Mouse (Mus musculus): ENCODE data around the gene Rpl11.
A peak's percentile ranks its signal among the peaks of the same experiment; 100 is the strongest.
"Not testable (repeated sequence)": the region's sequence is repeated elsewhere in the genome, so short reads cannot be mapped to it uniquely, and the experiment has no call there.

Gene Rpl11

GRCm38 (mm10) chr4:136053247-136053596 is at the start of gene Rpl11:
Gene Rpl11 (minus strand): TSS chr4:136053428.
- DNase-seq (ENCODE audit: low spot score in 2 of 2): peak; percentile 89 to 93

GRCm38 (mm10) chr4:136101753-136102152 is 48.5 kb upstream of the Rpl11 start:
- not testable (repeated sequence) for DNase-seq (ENCODE audit: low spot score in 2 of 2)

- DNase-seq (ENCODE audit: low spot score in 2 of 2): no peak
These were observed 47.3 kb upstream of the Rpl11 start for GRCm38 (mm10) chr4:136100396-136101070.

GRCm38 (mm10) chr4:136098446-136098845 is 45.2 kb upstream of the Rpl11 start:
- no peak for DNase-seq (ENCODE audit: low spot score in 2 of 2)

GRCm38 (mm10) chr4:136096446-136097113 is 43.4 kb upstream of the Rpl11 start:
- no peak for DNase-seq (ENCODE audit: low spot score in 2 of 2)

DNA sequence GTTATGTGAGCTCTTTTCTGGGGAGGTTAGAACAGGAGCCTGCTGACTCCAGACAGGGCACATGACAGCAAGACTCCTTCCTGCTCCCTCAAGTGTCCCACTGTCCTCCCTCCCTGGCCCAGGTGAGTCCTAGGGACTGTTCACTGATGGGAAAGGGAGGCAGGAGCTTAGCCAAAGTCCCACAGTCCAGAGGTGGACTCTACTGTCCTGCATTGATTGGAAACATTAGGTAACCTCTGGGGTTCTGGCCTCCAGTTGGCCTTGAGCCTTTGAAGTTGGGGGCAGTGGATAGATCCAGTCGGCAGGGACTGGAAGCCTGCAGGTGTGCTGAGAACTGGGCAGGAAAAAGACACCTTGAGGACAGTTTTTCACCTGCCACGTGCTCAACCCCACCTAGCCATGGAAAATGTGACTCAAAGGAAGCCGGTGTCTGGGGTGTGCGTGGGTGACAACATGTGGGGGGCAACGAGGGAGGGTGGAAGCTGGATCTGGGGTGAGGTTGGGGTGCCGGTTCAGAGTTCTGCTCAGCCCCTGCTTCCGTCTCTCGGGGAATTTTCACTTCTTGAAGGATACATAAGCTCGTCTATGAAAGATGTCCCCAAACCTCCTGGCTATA is 42.4 kb upstream of the Rpl11 start:
- DNase-seq (ENCODE audit: low spot score in 2 of 2): no peak

DNA sequence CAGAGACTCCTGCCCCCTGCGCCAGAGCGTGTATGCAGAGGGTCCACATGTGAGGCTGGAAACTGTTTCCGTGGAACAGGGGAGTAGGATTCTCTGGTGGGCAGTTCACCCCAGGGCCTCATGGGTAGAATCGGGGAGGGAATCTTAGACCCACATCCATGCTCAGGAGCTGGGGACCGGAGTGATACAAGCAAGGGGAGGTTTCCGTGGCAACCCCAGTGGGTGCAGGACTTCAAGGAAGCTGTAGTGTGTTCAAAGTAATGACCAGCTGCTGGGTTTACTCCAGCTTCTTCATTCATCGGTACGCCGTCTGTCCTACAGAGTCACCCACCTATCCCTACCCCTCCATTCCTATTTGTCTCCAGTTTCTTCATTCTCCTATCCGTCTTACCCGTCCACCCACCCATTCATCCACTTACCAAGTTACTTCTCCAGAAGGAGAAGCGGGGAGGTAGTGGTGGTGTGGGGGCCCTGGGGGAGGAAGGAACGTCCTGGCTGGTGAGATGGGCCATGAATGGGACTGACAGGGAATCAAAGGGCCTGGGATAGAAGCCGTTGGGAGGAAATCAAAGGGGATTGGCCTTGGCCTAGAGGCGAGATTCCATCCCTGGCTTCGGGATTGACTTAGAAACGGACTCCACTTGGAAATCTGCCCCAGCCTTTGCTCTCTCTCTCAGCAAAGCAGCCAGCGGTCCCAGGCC is 41.4 kb upstream of the Rpl11 start:
- DNase-seq (ENCODE audit: low spot score in 2 of 2): no peak

- no peak for DNase-seq (ENCODE audit: low spot score in 2 of 2)
These were observed 39.3 kb upstream of the Rpl11 start for GRCm38 (mm10) chr4:136092498-136092897.

DNA sequence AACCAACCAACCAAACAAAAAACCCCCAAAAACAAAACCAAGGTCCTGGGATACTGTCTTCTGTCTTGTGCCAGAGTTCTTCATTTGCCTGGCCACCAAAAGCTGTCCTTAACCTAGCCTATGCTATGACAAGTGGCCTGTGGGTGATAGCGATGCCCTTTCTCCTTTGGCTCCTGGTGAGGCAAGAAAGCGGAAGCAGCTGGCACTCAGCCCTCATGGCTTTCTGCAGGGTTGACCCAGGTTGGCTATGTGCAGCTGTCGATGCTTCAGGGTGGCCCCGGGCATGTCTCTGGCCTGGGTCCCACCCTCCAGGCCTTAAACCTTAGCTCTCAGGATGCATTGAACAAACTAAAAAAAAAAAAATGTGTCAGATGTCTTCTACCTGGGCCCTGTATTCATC is 38.1 kb upstream of the Rpl11 start:
- no peak for DNase-seq (ENCODE audit: low spot score in 2 of 2)

- DNase-seq (ENCODE audit: low spot score in 2 of 2): no peak
These were observed 36.7 kb upstream of the Rpl11 start for GRCm38 (mm10) chr4:136089748-136090583.

GRCm38 (mm10) chr4:136088971-136089747 is 35.9 kb upstream of the Rpl11 start:
- DNase-seq (ENCODE audit: low spot score in 2 of 2): peak; percentile 61 to 77

DNA sequence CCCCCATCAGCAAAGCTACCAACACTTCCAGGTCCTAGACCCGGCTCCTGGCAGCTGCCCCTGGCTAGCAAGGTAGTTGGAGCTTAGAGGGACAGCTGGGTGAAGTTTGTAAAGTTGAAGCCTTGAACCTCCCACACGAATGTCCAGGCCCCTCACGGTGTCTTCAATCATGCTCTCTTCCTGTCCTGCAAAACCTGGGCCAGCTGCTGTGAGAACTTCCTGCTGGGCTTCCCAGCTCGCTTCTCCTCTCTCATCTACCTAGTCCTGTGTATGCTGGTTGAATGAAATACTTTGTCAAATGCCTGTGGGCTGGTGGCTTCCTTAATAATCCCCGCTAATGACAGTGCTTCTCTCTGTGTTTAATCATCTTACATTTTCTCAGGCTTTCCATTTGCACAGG is 35.1 kb upstream of the Rpl11 start:
- DNase-seq (ENCODE audit: low spot score in 2 of 2): no peak

- DNase-seq (ENCODE audit: low spot score in 2 of 2): no peak
These were observed 34.0 kb upstream of the Rpl11 start for GRCm38 (mm10) chr4:136087261-136087660.

GRCm38 (mm10) chr4:136084840-136085239 is 31.6 kb upstream of the Rpl11 start:
- no peak for DNase-seq (ENCODE audit: low spot score in 2 of 2)

DNA sequence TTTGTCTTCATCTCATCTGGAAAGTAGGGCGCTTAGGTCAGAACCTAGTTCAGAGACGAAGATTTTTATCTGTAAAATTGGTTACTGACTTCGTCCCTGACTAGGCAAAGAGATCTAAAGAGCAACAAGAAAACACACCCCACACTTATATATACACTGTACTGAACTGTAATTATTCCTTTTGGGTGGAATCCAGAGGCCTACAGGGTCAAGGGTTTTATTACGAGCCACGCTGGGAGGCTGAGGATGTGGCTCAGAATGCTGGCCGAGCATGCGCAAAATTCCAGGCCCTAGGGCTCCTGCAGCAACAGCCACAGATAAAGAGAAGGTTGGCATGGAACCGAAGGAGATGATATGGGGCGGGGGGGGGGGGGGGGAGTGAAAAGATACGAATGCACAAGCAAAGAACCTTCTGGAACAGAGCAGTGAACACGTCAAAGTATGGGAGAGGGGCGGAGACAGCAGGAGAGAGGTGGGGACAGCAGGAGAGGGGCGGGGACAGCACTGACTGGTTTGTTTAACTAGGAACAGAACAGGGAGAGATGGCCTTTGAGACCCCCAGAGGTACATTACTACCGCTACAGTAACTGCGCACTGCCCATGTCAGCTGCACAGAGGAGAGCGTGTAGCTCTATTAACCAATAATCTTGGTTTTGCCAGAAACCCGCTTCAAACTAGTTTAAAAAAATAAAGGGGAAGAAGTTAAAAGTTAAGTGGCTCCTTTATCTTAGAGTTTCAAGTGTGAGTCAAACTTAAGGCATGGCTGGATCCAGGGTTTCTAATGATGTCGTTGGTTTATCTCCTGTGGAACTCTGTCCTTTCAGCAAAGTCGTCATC is 30.3 kb upstream of the Rpl11 start:
- no peak for DNase-seq (ENCODE audit: low spot score in 2 of 2)

DNA sequence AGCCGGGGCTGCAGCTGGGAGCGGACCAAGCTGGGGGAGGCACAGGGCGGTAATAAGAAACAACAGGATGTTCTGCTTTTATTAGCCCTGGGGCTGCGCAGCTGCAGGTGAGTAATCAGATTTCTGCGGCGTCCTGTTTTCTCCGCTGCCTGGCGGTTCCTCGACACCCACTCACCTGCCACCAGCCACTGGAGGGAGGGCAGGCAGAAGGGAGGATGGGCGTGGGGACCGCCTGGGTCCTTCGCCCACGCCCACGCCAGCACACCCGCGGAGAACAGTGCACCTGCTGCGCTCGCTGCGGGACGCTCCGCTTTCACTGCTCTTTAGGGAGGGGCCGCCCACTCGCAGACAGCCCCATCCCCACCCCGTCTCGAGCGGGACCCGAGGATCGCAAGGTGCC is 28.5 kb upstream of the Rpl11 start:
- DNase-seq (ENCODE audit: low spot score in 2 of 2): peak; percentile 64 to 76

DNA sequence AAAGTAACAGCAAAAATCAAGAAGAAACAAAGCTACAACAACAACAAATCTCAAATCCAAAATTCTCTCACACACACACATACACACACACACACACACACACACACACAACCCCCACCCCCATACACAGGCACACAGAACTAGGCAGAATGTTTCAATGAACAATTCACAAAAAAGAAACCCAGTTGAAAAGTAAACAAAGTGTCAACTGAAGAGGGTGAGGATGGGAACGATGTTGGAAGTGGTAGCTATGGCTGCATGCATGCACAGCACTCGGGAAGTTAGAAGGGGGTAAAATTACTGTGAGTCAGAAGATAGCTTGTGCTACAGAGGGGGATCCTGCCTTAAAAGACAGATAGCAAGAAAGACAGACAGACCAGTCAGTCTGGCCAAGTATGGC is 25.4 kb upstream of the Rpl11 start:
- no peak for DNase-seq (ENCODE audit: low spot score in 2 of 2)

DNA sequence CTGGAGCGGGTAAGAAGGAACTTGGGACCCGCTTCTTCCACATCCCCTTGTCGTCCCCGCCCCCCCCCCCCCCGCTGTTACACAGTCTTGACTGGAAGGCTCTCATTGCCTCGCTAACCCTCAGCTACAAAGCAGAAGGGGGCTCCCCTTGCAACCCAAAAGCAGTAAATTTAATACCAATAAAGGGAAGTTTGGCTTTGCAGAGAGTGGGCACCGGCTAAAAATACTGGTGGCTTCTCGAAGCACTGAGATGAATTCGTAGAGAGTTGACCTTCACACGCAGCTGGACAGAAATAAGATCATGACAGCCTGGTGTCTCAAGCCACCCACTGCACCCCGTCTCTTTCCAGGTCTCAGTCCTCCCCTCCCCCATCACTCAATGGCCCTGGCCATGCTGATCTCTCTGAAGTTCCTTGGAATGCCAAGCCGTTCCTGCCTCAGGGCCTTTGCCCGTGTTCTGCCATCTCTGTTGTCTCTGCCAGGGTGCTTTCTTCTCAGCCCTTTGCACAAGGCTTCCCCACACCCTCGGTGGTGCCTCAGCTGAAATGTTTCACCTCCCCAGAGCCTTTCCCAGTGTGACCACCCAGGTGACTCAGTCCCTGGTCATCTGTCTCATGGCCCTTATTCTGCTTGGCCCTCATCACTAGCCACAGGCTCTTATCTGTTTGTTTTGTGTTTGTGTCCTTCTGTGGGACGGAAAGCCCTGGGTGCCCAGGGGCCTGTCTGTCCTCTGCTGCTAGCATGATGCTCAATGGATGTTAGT is 23.7 kb upstream of the Rpl11 start:
- no peak for DNase-seq (ENCODE audit: low spot score in 2 of 2)

DNA sequence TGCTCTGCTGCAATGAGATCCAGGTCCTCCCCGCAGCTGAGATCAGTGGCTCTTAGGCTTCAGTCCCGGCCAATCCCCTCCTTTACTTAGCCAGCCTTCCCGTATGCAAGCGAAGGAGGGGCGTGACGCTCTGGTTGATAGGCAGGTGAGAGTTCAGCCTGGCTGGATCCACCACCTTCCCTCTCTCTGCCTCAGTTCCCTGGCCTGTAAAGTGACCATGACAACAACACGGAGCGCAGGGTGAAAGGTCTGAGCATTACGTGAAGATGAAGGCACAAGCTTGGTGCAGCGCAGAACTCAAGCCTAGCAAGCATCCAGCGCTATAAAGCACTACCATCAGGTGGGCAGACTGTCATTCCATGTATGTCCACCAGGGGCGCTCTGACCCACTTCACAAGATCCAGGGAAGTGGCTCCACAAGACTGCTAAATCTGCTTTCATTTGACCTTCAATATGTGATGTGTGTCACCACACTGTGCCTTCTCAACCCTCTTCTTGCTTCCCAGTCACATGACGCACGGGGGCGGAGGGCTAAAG is 18.0 kb upstream of the Rpl11 start:
- DNase-seq (ENCODE audit: low spot score in 2 of 2): peak; percentile 79 to 93

Data from spleen, postnatal 4 days (tissue).